Mouse (Mus musculus): Measurements from ENCODE around the gene Emc8.

Emc8 gene

DNA sequence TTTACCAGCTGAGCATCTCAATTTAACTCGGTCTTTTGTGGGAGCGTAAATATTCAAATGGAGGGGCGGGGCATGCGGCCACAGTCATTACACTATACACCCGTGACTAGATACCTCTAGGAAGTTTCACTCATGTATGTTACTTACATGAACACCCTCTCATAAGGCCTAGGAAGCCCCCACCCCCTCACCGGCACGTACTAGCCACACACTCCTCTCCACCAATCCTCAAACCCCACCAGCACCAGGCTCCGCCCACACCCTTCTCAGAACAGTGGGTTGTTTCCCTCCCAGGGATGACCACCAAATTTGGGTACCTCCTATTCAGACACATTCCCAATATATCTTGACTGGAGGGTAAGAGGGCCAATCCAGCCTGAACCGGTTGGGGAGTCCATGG lies 60.9 kb downstream of the Emc8 start:
- in situ Hi-C loops (cut with MboI, MseI), result no loop called here
